Mouse (Mus musculus) neural tube, embryonic 14.5 days (tissue): ENCODE results near the gene Hs2st1. TPM values are rescaled to one million over a fixed set of nuclear protein-coding genes. Genes with fewer than 3 reads are reported as not detected.
"Not testable (repeated sequence)": the region's sequence is repeated elsewhere in the genome, so short reads cannot be mapped to it uniquely, and the experiment has no call there.

Experiments
- ATAC-seq: fragments of 200-750 bp; cut with Nextera tagmentation; 2 replicates; pipeline ENCODE4 v1.8.0; 2017; ENCODE audit warnings: low read depth, mild to moderate bottlenecking, moderate TSS enrichment, moderate library complexity
- H3K27ac ChIP-seq: fragments of 300-500 bp; sonication (generic); 2 replicates; pipeline ENCODE4 v1.5.1; 2014; ENCODE audit warnings: low read depth, mild to moderate bottlenecking, control low read depth, low read length, moderate library complexity, mixed read lengths
- H3K27me3 ChIP-seq: fragments of 300-500 bp; sonication (generic); 2 replicates; pipeline ENCODE4 v1.6.1; 2014; ENCODE audit warnings: low read length; ENCODE audit not compliant: control insufficient read depth, insufficient read depth
- H3K36me3 ChIP-seq: fragments of 300-500 bp; sonication (generic); 2 replicates; pipeline ENCODE4 v1.6.1; 2014; ENCODE audit warnings: low read length, mixed read lengths; ENCODE audit not compliant: control insufficient read depth, insufficient read depth
- H3K4me1 ChIP-seq: fragments of 300-500 bp; sonication (generic); 2 replicates; pipeline ENCODE4 v1.6.1; 2014; ENCODE audit warnings: low read length; ENCODE audit not compliant: control insufficient read depth, insufficient read depth
- H3K4me2 ChIP-seq: fragments of 300-500 bp; sonication (generic); 2 replicates; pipeline ENCODE4 v1.6.1; 2014; ENCODE audit warnings: mild to moderate bottlenecking, low read depth, low read length, control low read depth
- H3K4me3 ChIP-seq: fragments of 300-500 bp; sonication (generic); 2 replicates; pipeline ENCODE4 v1.5.1; 2014; ENCODE audit warnings: low read depth, low read length, control low read depth, mixed read lengths
- H3K9ac ChIP-seq: fragments of 300-500 bp; sonication (generic); replicated peaks from 2 replicates; pipeline ENCODE4 v1.6.1; 2014; ENCODE audit warnings: low read depth, mild to moderate bottlenecking, control low read depth, low read length, mixed read lengths
- H3K9me3 ChIP-seq: fragments of 300-500 bp; sonication (generic); 2 replicates; pipeline ENCODE4 v1.6.1; 2016; ENCODE audit warnings: low read length; ENCODE audit not compliant: control insufficient read depth
- WGBS: fragments of 180-500 bp; shearing (Covaris S2); extraction: QIAGEN DNeasy Blood & Tissue Kit; methylation state at CpG from one replicate; pipeline ENCODE4 v1.1.7; 2014; 5-methylcytosine and 5-hydroxymethylcytosine counted together
- polyA plus RNA-seq: library from polyadenylated mRNA; unstranded; fragments of >200 nt; fragmentation: Nextera tagmentation; extraction: Ambion mirVana; gene quantifications from 2 replicates; pipeline ENCODE4 v1.2.1, GENCODE M21; 2014

The Hs2st1 gene
- polyA plus RNA-seq, 1 experiment from 2014 or later, result 17.0 TPM

- no peak overlapping the region for H3K9ac ChIP-seq
- H3K27me3 ChIP-seq, result no peaks in the 10 kb centered on the region
- WGBS, result 42% methylated on average over 5 of the region's 5 CpGs
- H3K4me3 ChIP-seq, result no peak overlapping the region
- no peak for ATAC-seq
- H3K36me3 ChIP-seq, result no peaks in the 10 kb centered on the region
- H3K4me1 ChIP-seq, result 0 out of 2 replicates have a peak, but pooled peaks cover 2% of the 10 kb centered on the region
- H3K27ac ChIP-seq, result no peak overlapping the region
- no peak overlapping the region for H3K4me2 ChIP-seq
- H3K9me3 ChIP-seq, result no peaks in the 10 kb centered on the region
These were observed 40.8 kb upstream of the Hs2st1 start for GRCm38 (mm10) chr3:144610759-144611158.

- WGBS, result 93% methylated on average over 5 of the region's 5 CpGs
- Histone ChIP-seq H3K4me2 (no peak overlapping the region), H3K4me1 (no peaks in the 10 kb centered on the region), H3K4me3 (no peak overlapping the region), H3K9me3 (no peaks in the 10 kb centered on the region), H3K27ac (no peak overlapping the region), H3K27me3 (no peaks in the 10 kb centered on the region), H3K9ac (no peak overlapping the region), H3K36me3 (no peaks in the 10 kb centered on the region)
- ATAC-seq, result no peak
These were observed 38.1 kb upstream of the Hs2st1 start for GRCm38 (mm10) chr3:144608090-144608489.

- H3K4me3 ChIP-seq, result no peak overlapping the region
- H3K4me2 ChIP-seq, result no peak overlapping the region
- no peak overlapping the region for H3K27ac ChIP-seq
- no peaks in the 10 kb centered on the region for H3K27me3 ChIP-seq
- no peaks in the 10 kb centered on the region for H3K4me1 ChIP-seq
- ATAC-seq, result no peak
- no peak overlapping the region for H3K9ac ChIP-seq
- WGBS, result 73% methylated on average over 4 of the region's 4 CpGs
- no peaks in the 10 kb centered on the region for H3K9me3 ChIP-seq
- H3K36me3 ChIP-seq, result no peaks in the 10 kb centered on the region
These were observed 36.5 kb upstream of the Hs2st1 start for GRCm38 (mm10) chr3:144606449-144606848.

- not testable (repeated sequence) for H3K9ac ChIP-seq, H3K4me1 ChIP-seq, H3K36me3 ChIP-seq, H3K4me2 ChIP-seq, H3K4me3 ChIP-seq, ATAC-seq, H3K27me3 ChIP-seq, H3K27ac ChIP-seq, H3K9me3 ChIP-seq
- WGBS, result 71% methylated on average over 7 of the region's 7 CpGs
These were observed 35.8 kb upstream of the Hs2st1 start for GRCm38 (mm10) chr3:144605811-144606210.

- no peak overlapping the region for H3K4me2 ChIP-seq
- no peaks in the 10 kb centered on the region for H3K27me3 ChIP-seq
- no peaks in the 10 kb centered on the region for H3K36me3 ChIP-seq
- WGBS, result 75% methylated on average over 7 of the region's 7 CpGs
- ATAC-seq, result no peak
- no peak overlapping the region for H3K27ac ChIP-seq
- H3K9me3 ChIP-seq, result no peaks in the 10 kb centered on the region
- no peak overlapping the region for H3K9ac ChIP-seq
- no peak overlapping the region for H3K4me3 ChIP-seq
- no peaks in the 10 kb centered on the region for H3K4me1 ChIP-seq
These were observed 34.2 kb upstream of the Hs2st1 start for GRCm38 (mm10) chr3:144604205-144604604.

GRCm38 (mm10) chr3:144603558-144603957, 33.6 kb upstream of the Hs2st1 start:
- H3K9ac ChIP-seq, result no peak overlapping the region
- no peaks in the 10 kb centered on the region for H3K4me1 ChIP-seq
- H3K9me3 ChIP-seq, result no peaks in the 10 kb centered on the region
- no peak overlapping the region for H3K4me3 ChIP-seq
- WGBS, result 86% methylated on average over 3 of the region's 3 CpGs
- no peaks in the 10 kb centered on the region for H3K36me3 ChIP-seq
- no peak overlapping the region for H3K4me2 ChIP-seq
- no peak for ATAC-seq
- no peak overlapping the region for H3K27ac ChIP-seq
- no peaks in the 10 kb centered on the region for H3K27me3 ChIP-seq

- WGBS, result 84% methylated on average over 7 of the region's 7 CpGs
- no peak for ATAC-seq
- no peaks in the 10 kb centered on the region for H3K4me1 ChIP-seq
These were observed 32.8 kb upstream of the Hs2st1 start for GRCm38 (mm10) chr3:144602819-144603218.

GRCm38 (mm10) chr3:144602413-144602812, 32.4 kb upstream of the Hs2st1 start:
- no peaks in the 10 kb centered on the region for H3K36me3 ChIP-seq
- 87% methylated on average over 4 of the region's 4 CpGs for WGBS

More at GRCm38 (mm10) chr3:144602819-144603218, 32.8 kb upstream of the Hs2st1 start:
- Histone ChIP-seq H3K9me3 (no peaks in the 10 kb centered on the region), H3K27ac (no peak overlapping the region), H3K9ac (no peak overlapping the region), H3K4me3 (no peak overlapping the region), H3K36me3 (no peaks in the 10 kb centered on the region), H3K4me2 (no peak overlapping the region), H3K27me3 (no peaks in the 10 kb centered on the region)

GRCm38 (mm10) chr3:144597790-144598467, 27.9 kb upstream of the Hs2st1 start:
- H3K9me3 ChIP-seq, result no peaks in the 10 kb centered on the region
- H3K27me3 ChIP-seq, result no peaks in the 10 kb centered on the region
- no peaks in the 10 kb centered on the region for H3K36me3 ChIP-seq
- no peak for ATAC-seq
- H3K27ac ChIP-seq, result no peak overlapping the region
- H3K4me3 ChIP-seq, result no peak overlapping the region
- WGBS, result 59% methylated on average over 12 of the region's 12 CpGs
- H3K4me1 ChIP-seq, result no peaks in the 10 kb centered on the region
- no peak overlapping the region for H3K9ac ChIP-seq
- H3K4me2 ChIP-seq, result no peak overlapping the region

More at GRCm38 (mm10) chr3:144602413-144602812, 32.4 kb upstream of the Hs2st1 start:
- H3K27ac ChIP-seq, result no peak overlapping the region
- H3K4me2 ChIP-seq, result no peak overlapping the region
- H3K27me3 ChIP-seq, result no peaks in the 10 kb centered on the region
- no peak overlapping the region for H3K4me3 ChIP-seq
- ATAC-seq, result no peak
- no peak overlapping the region for H3K9ac ChIP-seq
- no peaks in the 10 kb centered on the region for H3K4me1 ChIP-seq
- H3K9me3 ChIP-seq, result no peaks in the 10 kb centered on the region
